Mouse (Mus musculus) midbrain, embryonic 16.5 days (tissue): ENCODE results near the gene Psmf1. TPM values are rescaled to one million over a fixed set of nuclear protein-coding genes. Genes with fewer than 3 reads are reported as not detected.

Experiments used
- ATAC-seq: fragments of 200-750 bp; cut with Nextera tagmentation; 2 replicates; pipeline ENCODE4 v1.8.0; 2017; ENCODE audit warnings: moderate TSS enrichment
- H3K27ac ChIP-seq: fragments of 300-500 bp; sonication (generic); 2 replicates; pipeline ENCODE4 v1.5.1; 2014; ENCODE audit warnings: mild to moderate bottlenecking, low read length, mixed read lengths
- H3K27me3 ChIP-seq: fragments of 300-500 bp; sonication (generic); 2 replicates; pipeline ENCODE4 v1.6.1; 2014; ENCODE audit warnings: low read depth, low read length, mixed read lengths; ENCODE audit not compliant: control insufficient read depth, insufficient read depth
- H3K36me3 ChIP-seq: fragments of 300-500 bp; sonication (generic); 2 replicates; pipeline ENCODE4 v1.6.1; 2014; ENCODE audit warnings: mild to moderate bottlenecking, low read length, moderate library complexity, mixed read lengths; ENCODE audit not compliant: control insufficient read depth, insufficient read depth
- H3K4me1 ChIP-seq: fragments of 300-500 bp; sonication (generic); 2 replicates; pipeline ENCODE4 v1.6.1; 2014; ENCODE audit warnings: mild to moderate bottlenecking, low read length, mixed read lengths; ENCODE audit not compliant: control insufficient read depth, insufficient read depth
- H3K4me2 ChIP-seq: fragments of 300-500 bp; sonication (generic); 2 replicates; pipeline ENCODE4 v1.6.1; 2014; ENCODE audit warnings: mild to moderate bottlenecking, low read length, mixed read lengths
- H3K4me3 ChIP-seq: fragments of 300-500 bp; sonication (generic); 2 replicates; pipeline ENCODE4 v1.5.1; 2014; ENCODE audit warnings: low read depth, mild to moderate bottlenecking, low read length, moderate library complexity, mixed read lengths
- H3K9ac ChIP-seq: fragments of 300-500 bp; sonication (generic); 2 replicates; pipeline ENCODE4 v1.6.1; 2014; ENCODE audit warnings: low read depth, low read length, mixed read lengths
- H3K9me3 ChIP-seq: fragments of 300-500 bp; sonication (generic); replicated peaks from 2 replicates; pipeline ENCODE4 v1.6.1; 2014; ENCODE audit warnings: mild to moderate bottlenecking, low read length, mixed read lengths; ENCODE audit not compliant: control insufficient read depth, poor library complexity, severe bottlenecking
- WGBS: fragments of 180-500 bp; shearing (Covaris S2); extraction: QIAGEN DNeasy Blood & Tissue Kit; methylation state at CpG from one replicate; pipeline ENCODE4 v1.1.7; 2014; 5-methylcytosine and 5-hydroxymethylcytosine counted together
- polyA plus RNA-seq: library from polyadenylated mRNA; unstranded; fragments of >200 nt; fragmentation: Nextera tagmentation; extraction: Ambion mirVana; gene quantifications from 2 replicates; pipeline ENCODE4 v1.2.1, GENCODE M21; 2015

Psmf1 gene
- polyA plus RNA-seq: 64.0 and 66.5 TPM in 2 replicates

GRCm38 (mm10) chr2:151743845-151744244, at the start of gene Psmf1:
Gene Psmf1 (minus strand): TSS chr2:151744186.
- Histone ChIP-seq H3K4me1 (peaks cover 19% of the 10 kb centered on the region), H3K27me3 (0 out of 2 replicates have a peak, but pooled peaks cover 3% of the 10 kb centered on the region), H3K4me3 (no peak within 1 kb of the TSS), H3K9ac (no peak within 1 kb of the TSS), H3K4me2 (no peak within 1 kb of the TSS), H3K27ac (no peak within 1 kb of the TSS), H3K36me3 (no peaks in the 10 kb centered on the region), H3K9me3 (no peaks in the 10 kb centered on the region)
- no peak for ATAC-seq

GRCm38 (mm10) chr2:151791156-151791555, 47.2 kb upstream of the Psmf1 start:
- no peaks in the 10 kb centered on the region for H3K36me3 ChIP-seq
- no peak overlapping the region for H3K4me3 ChIP-seq
- H3K4me1 ChIP-seq: no peaks in the 10 kb centered on the region
- no peak overlapping the region for H3K27ac ChIP-seq
- no peak overlapping the region for H3K9ac ChIP-seq
- H3K4me2 ChIP-seq: no peak overlapping the region
- no peaks in the 10 kb centered on the region for H3K9me3 ChIP-seq
- no peaks in the 10 kb centered on the region for H3K27me3 ChIP-seq
- WGBS: 59% methylated on average over 5 of the region's 5 CpGs
- ATAC-seq: no peak

GRCm38 (mm10) chr2:151790169-151790568, 46.2 kb upstream of the Psmf1 start:
- Histone ChIP-seq H3K9ac (no peak overlapping the region), H3K27me3 (no peaks in the 10 kb centered on the region), H3K4me3 (no peak overlapping the region), H3K4me2 (no peak overlapping the region), H3K9me3 (no peaks in the 10 kb centered on the region), H3K36me3 (no peaks in the 10 kb centered on the region), H3K4me1 (no peaks in the 10 kb centered on the region), H3K27ac (no peak overlapping the region)
- ATAC-seq: no peak
- WGBS: 76% methylated on average over 7 of the region's 7 CpGs

- H3K4me3 ChIP-seq: no peak overlapping the region
- no peaks in the 10 kb centered on the region for H3K36me3 ChIP-seq
- H3K9me3 ChIP-seq: no peaks in the 10 kb centered on the region
- no peak for ATAC-seq
- H3K9ac ChIP-seq: no peak overlapping the region
- 83% methylated on average over 7 of the region's 7 CpGs for WGBS
- no peaks in the 10 kb centered on the region for H3K4me1 ChIP-seq
- H3K27me3 ChIP-seq: no peaks in the 10 kb centered on the region
- H3K27ac ChIP-seq: no peak overlapping the region
- no peak overlapping the region for H3K4me2 ChIP-seq
These were observed 44.4 kb upstream of the Psmf1 start for GRCm38 (mm10) chr2:151788221-151788977.

- Histone ChIP-seq H3K4me3 (no peak overlapping the region), H3K9ac (no peak overlapping the region), H3K27me3 (no peaks in the 10 kb centered on the region), H3K27ac (no peak overlapping the region), H3K4me2 (no peak overlapping the region), H3K36me3 (no peaks in the 10 kb centered on the region), H3K9me3 (no peaks in the 10 kb centered on the region), H3K4me1 (no peaks in the 10 kb centered on the region)
- WGBS: 90% methylated on average over 2 of the region's 2 CpGs
- ATAC-seq: no peak
These were observed 39.5 kb upstream of the Psmf1 start for GRCm38 (mm10) chr2:151783493-151783892.

- Histone ChIP-seq H3K4me1 (no peaks in the 10 kb centered on the region), H3K27me3 (no peaks in the 10 kb centered on the region), H3K36me3 (no peaks in the 10 kb centered on the region), H3K4me2 (no peak overlapping the region), H3K4me3 (no peak overlapping the region), H3K9me3 (no peaks in the 10 kb centered on the region), H3K9ac (no peak overlapping the region), H3K27ac (no peak overlapping the region)
- ATAC-seq: no peak
- WGBS: 92% methylated on average over 3 of the region's 3 CpGs
These were observed 33.4 kb upstream of the Psmf1 start for GRCm38 (mm10) chr2:151777366-151777765.

- WGBS: 89% methylated on average over 8 of the region's 8 CpGs
- no peak overlapping the region for H3K4me2 ChIP-seq
- ATAC-seq: no peak
These were observed 29.5 kb upstream of the Psmf1 start for GRCm38 (mm10) chr2:151773476-151773875.

GRCm38 (mm10) chr2:151772169-151772568, 28.2 kb upstream of the Psmf1 start:
- Histone ChIP-seq H3K4me1 (no peaks in the 10 kb centered on the region), H3K9me3 (no peaks in the 10 kb centered on the region), H3K27me3 (no peaks in the 10 kb centered on the region), H3K4me3 (no peak overlapping the region), H3K9ac (no peak overlapping the region), H3K4me2 (no peak overlapping the region), H3K36me3 (no peaks in the 10 kb centered on the region), H3K27ac (no peak overlapping the region)
- 77% methylated on average over 4 of the region's 4 CpGs for WGBS
- ATAC-seq: no peak

More at GRCm38 (mm10) chr2:151773476-151773875, 29.5 kb upstream of the Psmf1 start:
- Histone ChIP-seq H3K9ac (no peak overlapping the region), H3K9me3 (no peaks in the 10 kb centered on the region), H3K4me1 (no peaks in the 10 kb centered on the region), H3K4me3 (no peak overlapping the region), H3K27ac (no peak overlapping the region), H3K36me3 (no peaks in the 10 kb centered on the region), H3K27me3 (no peaks in the 10 kb centered on the region)

GRCm38 (mm10) chr2:151764557-151764956, 20.6 kb upstream of the Psmf1 start:
- H3K4me2 ChIP-seq: no peak overlapping the region
- no peak for ATAC-seq
- H3K27ac ChIP-seq: no peak overlapping the region
- no peaks in the 10 kb centered on the region for H3K27me3 ChIP-seq
- no peaks in the 10 kb centered on the region for H3K9me3 ChIP-seq
- no peaks in the 10 kb centered on the region for H3K36me3 ChIP-seq
- H3K4me3 ChIP-seq: no peak overlapping the region
- no peaks in the 10 kb centered on the region for H3K4me1 ChIP-seq
- H3K9ac ChIP-seq: no peak overlapping the region
- WGBS: 82% methylated on average over 2 of the region's 2 CpGs
